Mouse (Mus musculus): Measurements from ENCODE around the gene Stk11. TPM values are rescaled to one million over a fixed set of nuclear protein-coding genes. Genes with fewer than 3 reads are reported as not detected.

Gene Stk11
- 3.0 TPM for polyA plus RNA-seq (2014; fragmentation: Illumina TruSeq; extraction: RNeasy Lipid Tissue Mini Kit (QIAGEN cat#74804); ENCODE audit: low replicate concordance)

DNA sequence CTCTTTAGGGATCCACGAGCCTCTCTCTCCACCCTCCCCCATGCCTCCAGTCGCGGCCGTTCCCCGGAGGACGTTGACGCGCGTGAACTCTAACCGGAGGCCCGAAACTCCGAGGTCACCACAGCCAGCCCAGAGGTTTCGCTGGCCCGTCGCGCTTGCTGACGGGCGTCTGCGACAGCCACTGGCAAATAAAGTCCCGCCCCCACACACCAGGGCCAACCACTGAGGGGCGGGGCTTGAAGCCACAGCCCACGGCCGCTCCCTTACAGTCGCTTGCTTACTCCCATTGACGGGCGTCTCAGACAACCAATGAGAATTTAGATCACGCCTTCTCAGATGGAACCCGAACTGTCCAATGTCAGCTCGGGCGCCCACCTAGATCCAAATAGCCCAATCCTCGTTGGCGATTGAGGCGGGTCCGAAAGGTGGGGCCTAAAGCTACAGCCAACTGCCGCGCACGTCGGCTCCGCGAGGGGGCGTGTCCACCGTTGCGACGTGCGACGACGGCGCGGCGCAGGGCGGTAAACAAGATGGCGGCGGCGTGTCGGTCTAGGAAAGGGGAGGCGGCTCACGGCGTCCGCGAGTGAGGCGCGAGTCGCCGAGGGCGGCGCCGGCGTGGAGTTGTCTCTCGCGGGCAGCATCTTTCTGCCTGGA lies at the start of gene Stk11:
Gene Stk11 (plus strand): TSS at position 514 of the 654 bp plus-strand sequence.

DNA sequence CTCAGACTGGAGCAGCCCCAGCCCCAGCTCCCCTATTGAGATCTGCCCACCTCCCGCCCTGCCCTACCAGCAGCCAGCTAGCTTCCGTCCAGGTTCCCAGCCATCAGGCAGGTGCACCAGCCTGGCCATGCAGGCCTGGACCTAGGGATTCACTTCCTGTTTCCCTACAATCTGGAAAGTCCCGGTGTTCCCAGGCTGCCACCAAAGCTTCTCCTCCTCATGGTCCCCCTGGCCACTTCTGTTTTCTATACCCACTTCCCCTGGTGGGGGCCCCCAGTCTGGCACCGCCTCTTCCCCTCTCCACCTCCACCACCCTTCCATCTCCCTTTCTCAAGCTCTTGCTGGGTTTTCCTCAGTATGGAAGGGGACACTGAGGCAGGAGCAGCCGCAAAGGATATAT lies 10.1 kb upstream of the Stk11 start, which contains the start of gene Sbno2:
Gene Sbno2 (minus strand): TSS at position 112 of the 400 bp plus-strand sequence.

DNA sequence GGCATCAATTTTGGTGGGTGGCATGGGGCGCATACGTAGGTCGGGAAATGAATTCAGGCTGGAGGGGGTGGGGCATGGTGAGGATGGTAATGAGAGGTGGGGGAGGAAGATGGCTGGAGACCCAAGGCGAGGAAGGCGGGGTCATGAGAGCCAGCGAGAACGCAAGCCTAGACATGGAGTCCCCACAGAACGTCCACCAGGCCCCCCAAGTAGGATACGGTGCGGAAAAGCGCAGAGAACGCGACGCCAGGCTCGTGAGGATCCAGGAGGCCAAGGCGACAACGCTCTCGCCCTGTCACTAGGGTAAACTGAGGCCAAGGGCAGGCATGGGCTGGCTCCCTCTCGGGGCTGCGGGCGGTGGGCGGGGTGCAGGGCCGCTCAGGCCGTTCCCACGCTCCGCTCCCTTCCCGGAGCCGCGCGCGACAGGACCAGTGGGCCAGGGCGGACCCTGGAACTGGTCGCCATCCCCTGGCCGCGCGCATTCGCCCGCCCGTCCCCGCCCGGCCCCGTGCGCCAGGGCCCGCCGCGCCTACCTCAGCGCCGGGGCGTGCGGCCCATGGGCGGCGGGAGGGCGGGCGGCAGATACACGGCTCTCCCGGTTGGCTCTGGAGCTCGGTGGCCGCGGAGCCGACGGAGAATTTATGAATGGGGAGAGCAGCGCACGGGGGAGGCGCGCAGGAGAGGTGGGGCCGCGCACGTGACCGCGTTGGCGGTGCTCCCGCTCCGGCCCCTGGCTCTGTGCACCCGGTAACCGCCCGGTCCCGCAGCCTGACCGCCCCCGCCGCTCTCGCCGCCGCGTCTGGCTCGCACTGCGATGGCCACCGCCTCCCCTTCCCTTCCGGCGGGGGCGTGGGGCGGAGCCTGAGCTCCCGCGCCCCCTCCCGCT lies 23.2 kb downstream of the Stk11 start, which contains the start of gene Atp5d:
Gene Atp5d (plus strand): TSS at position 80 of the 886 bp plus-strand sequence.

DNA sequence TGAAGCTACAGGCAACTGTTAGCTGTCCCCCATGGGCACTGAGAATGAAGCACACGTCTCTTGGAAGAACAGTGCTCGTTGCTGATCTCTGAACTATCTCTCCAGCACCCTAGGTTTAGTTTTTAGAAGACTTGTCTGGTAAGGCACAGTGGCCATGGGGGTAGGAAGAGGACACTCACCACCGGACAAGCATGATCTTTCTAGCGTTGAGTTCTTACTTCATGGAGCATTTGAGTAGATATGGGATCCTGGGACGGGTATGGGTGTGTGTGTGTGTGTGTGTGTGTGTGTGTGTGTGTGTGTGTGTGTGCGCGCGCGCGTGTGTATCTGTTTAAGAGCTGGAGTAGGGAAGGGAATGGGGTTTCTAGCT lies 25.0 kb downstream of the Stk11 start, which contains the start of gene Cbarp:
Gene Cbarp (minus strand): TSS at position 170 of the 370 bp plus-strand sequence.

DNA sequence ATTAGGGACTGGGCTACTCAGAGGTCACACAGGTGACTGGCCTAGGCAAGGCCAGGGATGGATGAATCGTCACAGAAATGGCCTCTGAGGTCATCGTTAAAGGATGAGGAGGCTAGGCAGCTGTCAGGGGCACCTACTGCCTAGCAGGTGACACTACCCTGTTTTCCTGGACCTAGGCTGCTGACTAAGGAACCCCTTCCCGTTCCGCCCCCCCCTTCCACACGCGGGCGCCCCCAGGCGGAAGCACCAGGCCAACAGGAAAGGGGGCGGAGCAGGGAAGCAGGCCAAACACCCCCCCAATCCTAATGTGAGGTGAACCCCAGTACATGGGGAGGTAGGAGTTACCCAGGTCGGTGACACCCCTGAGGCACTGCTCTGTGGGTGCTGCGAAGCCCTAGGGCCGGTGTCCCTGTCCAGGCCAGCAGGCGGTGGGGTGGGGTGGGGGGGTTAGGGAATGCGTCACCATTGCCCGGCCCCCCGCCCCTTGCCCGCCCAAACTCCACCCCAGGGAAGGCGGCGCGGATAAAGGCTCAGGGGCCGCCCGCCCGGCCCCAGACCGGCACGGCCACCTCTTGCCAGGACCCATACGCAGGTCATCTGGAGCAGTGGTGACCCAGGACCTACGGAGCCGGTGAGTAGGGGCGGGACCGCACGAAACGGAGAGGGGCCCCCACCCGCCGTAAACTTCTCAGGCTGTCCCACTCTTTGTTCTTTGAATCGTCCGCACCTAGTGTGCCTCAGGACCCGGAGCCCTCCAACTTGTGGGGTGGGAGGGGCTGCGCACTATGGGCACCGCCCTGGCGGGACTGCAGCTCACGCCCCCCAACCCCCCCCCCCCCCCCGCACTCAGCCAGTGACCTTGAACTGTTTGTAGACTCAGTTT lies 32.4 kb downstream of the Stk11 start, which contains the start of gene Midn:
Gene Midn (plus strand): TSS at position 554 of the 883 bp plus-strand sequence.

DNA sequence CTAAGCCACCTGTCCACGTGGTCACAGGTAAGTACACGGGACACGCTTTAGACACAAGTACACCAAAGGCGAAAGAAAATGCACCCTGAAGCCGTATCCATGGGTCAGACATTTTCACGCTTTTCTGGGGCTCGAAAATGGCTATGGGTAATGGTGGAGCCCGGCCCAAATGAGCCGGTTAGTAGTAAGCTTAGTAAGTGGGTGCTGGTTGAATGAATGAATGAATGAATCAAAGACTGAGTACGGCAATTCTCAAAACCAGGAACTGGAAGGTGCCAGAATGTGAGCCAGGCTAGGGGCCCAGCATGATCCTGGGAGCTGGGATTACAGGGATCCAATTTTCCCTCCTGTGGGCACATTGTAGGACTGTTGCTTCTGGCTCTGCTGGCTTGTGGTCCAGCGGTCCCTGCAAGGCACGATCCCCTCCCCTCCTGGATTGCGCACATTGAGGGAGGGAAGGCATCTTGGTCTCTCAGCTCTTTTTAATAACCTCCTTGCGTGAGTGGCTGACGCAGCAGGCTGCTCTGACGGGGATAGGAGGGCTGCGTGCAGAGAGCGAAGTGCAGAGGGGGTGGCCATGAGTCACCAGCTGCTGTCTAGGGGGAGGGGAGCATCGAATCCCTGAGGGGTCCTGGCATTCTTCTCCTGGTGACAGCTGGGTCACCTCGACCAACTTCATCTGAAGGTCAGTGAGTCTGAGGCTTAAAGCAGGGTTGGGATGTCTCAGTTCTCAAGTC lies 50.0 kb downstream of the Stk11 start, which contains the start of gene Cirbp:
Gene Cirbp (plus strand): TSS at position 594 of the 737 bp plus-strand sequence.

DNA sequence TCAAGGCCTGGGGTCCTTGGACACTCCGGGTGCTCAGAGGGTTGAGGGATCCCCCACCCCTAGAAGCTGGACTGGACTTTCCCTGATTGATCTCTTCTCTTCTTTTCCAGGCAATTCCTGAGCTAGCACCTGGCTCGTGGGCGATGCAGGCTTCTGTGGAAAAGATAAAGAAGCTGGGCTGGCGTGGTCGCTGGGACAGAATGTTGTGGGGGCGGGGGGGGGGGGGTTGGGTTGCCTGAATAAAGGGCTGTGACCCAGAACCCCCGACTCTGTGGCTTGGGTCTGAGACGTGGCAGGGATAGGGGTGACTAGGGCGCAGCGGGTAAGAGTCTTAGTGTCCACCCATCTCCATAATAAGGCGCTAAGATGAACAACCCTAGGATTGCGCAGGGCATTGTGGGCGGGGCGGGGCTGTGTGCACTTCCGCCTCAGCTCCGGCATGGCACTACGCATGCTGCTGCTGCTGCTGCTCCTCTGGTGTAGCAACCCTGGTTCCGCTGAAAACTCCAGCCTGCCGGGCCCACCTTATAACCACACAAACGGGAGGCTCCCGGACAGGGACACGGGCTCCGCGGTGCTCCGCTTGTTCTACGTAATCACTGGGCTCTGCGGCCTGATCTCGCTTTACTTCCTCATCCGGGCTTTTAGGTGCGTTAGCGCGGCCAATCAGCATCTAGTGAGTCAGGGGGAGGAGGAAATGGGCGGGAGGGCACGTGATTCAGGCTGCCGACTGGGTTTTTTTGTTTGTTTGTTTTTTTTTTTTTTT lies 57.1 kb downstream of the Stk11 start, which contains the start of gene 1600002K03Rik:
Gene 1600002K03Rik (plus strand): TSS at position 418 of the 766 bp plus-strand sequence.

DNA sequence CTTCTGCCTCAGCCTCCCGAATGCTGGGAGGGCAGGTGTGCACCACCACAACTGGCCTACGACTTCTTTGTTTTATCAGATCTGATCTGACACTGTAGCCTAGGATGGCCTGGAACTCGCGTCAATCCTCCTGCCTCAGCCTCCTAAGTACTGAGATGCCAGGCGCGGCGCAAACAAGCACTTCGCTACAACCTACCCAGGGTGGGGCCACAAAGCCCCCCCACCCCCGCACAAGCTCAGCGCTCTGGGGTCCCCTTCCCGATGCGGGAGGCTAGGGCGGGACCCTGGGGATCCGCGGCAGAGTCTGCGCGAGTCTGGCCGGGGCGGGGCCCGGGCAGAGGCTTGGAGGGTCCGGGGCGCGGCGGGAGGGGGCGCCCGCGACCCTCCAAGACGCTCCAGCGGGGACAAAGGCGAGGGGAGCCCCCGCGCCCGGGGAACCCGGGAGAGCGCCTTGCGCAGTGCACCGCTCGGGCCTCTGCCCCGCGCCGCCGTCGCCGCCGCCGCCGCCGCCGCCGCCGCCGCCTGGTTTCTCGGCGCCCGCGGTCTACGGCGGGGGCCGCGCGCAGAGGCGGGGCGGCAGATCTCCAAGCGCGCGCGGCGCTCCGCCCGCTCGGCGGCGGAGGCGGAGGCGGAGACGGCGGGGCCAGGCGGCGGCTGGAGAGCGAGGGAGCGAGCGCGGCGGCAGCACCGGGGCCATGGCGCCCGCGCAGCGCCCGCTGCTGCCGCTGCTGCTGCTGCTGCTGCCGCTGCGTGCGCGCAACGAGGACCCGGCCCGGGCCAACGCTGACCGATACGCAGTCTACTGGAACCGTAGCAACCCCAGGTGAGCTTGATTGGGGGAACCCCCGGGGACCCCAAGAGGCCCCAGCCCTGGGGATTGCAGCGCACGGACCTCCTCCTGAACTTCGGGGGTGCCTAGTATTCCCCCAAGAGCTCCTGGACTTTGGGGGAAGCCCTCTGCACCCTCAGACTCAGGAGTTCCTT lies 63.8 kb downstream of the Stk11 start, which contains the start of gene Efna2:
Gene Efna2 (plus strand): TSS at position 415 of the 984 bp plus-strand sequence.

Other genes starting within 250 kb of the Stk11 start
- not detected for gene Prtn3, start 241.3 kb upstream of the Stk11 start, polyA plus RNA-seq (2014; fragmentation: Illumina TruSeq; extraction: RNeasy Lipid Tissue Mini Kit (QIAGEN cat#74804); ENCODE audit: low replicate concordance)
- not detected for gene Plppr3, start 241.2 kb upstream of the Stk11 start, polyA plus RNA-seq (2014; fragmentation: Illumina TruSeq; extraction: RNeasy Lipid Tissue Mini Kit (QIAGEN cat#74804); ENCODE audit: low replicate concordance)
- gene Elane, start 229.6 kb upstream of the Stk11 start, polyA plus RNA-seq (2014; fragmentation: Illumina TruSeq; extraction: RNeasy Lipid Tissue Mini Kit (QIAGEN cat#74804); ENCODE audit: low replicate concordance): not detected
- 0.67 TPM for gene Cfd, start 224.9 kb upstream of the Stk11 start, polyA plus RNA-seq (2014; fragmentation: Illumina TruSeq; extraction: RNeasy Lipid Tissue Mini Kit (QIAGEN cat#74804); ENCODE audit: low replicate concordance)
- 0.11 TPM for gene Med16, start 206.9 kb upstream of the Stk11 start, polyA plus RNA-seq (2014; fragmentation: Illumina TruSeq; extraction: RNeasy Lipid Tissue Mini Kit (QIAGEN cat#74804); ENCODE audit: low replicate concordance)
- gene Gm26602, start 204.9 kb upstream of the Stk11 start, polyA plus RNA-seq (2014; fragmentation: Illumina TruSeq; extraction: RNeasy Lipid Tissue Mini Kit (QIAGEN cat#74804); ENCODE audit: low replicate concordance): not detected
- not detected for gene Kiss1r, start 198.8 kb upstream of the Stk11 start, polyA plus RNA-seq (2014; fragmentation: Illumina TruSeq; extraction: RNeasy Lipid Tissue Mini Kit (QIAGEN cat#74804); ENCODE audit: low replicate concordance)
- 1.5 TPM for gene R3hdm4, start 194.6 kb upstream of the Stk11 start, polyA plus RNA-seq (2014; fragmentation: Illumina TruSeq; extraction: RNeasy Lipid Tissue Mini Kit (QIAGEN cat#74804); ENCODE audit: low replicate concordance)
- gene Arid3a, start 188.8 kb upstream of the Stk11 start, polyA plus RNA-seq (2014; fragmentation: Illumina TruSeq; extraction: RNeasy Lipid Tissue Mini Kit (QIAGEN cat#74804); ENCODE audit: low replicate concordance): 2.3 TPM
- gene Wdr18, start 155.7 kb upstream of the Stk11 start, polyA plus RNA-seq (2014; fragmentation: Illumina TruSeq; extraction: RNeasy Lipid Tissue Mini Kit (QIAGEN cat#74804); ENCODE audit: low replicate concordance): 1.0 TPM
- not detected for gene Grin3b, start 145.1 kb upstream of the Stk11 start, polyA plus RNA-seq (2014; fragmentation: Illumina TruSeq; extraction: RNeasy Lipid Tissue Mini Kit (QIAGEN cat#74804); ENCODE audit: low replicate concordance)
- gene Tmem259, start 131.5 kb upstream of the Stk11 start, polyA plus RNA-seq (2014; fragmentation: Illumina TruSeq; extraction: RNeasy Lipid Tissue Mini Kit (QIAGEN cat#74804); ENCODE audit: low replicate concordance): 0.45 TPM
- gene Cnn2, start 127.2 kb upstream of the Stk11 start, polyA plus RNA-seq (2014; fragmentation: Illumina TruSeq; extraction: RNeasy Lipid Tissue Mini Kit (QIAGEN cat#74804); ENCODE audit: low replicate concordance): 1.9 TPM
- gene Abca7, start 119.3 kb upstream of the Stk11 start, polyA plus RNA-seq (2014; fragmentation: Illumina TruSeq; extraction: RNeasy Lipid Tissue Mini Kit (QIAGEN cat#74804); ENCODE audit: low replicate concordance): 0.11 TPM
- 0.19 TPM for gene Arhgap45, start 99.2 kb upstream of the Stk11 start, polyA plus RNA-seq (2014; fragmentation: Illumina TruSeq; extraction: RNeasy Lipid Tissue Mini Kit (QIAGEN cat#74804); ENCODE audit: low replicate concordance)
- gene Polr2e, start 76.0 kb upstream of the Stk11 start, polyA plus RNA-seq (2014; fragmentation: Illumina TruSeq; extraction: RNeasy Lipid Tissue Mini Kit (QIAGEN cat#74804); ENCODE audit: low replicate concordance): not detected
- 27.2 TPM for gene Gpx4, start 68.6 kb upstream of the Stk11 start, polyA plus RNA-seq (2014; fragmentation: Illumina TruSeq; extraction: RNeasy Lipid Tissue Mini Kit (QIAGEN cat#74804); ENCODE audit: low replicate concordance)
- 0.52 TPM for gene Sbno2, start 10.2 kb upstream of the Stk11 start, polyA plus RNA-seq (2014; fragmentation: Illumina TruSeq; extraction: RNeasy Lipid Tissue Mini Kit (QIAGEN cat#74804); ENCODE audit: low replicate concordance)
- gene Atp5d, start 22.8 kb downstream of the Stk11 start, polyA plus RNA-seq (2014; fragmentation: Illumina TruSeq; extraction: RNeasy Lipid Tissue Mini Kit (QIAGEN cat#74804); ENCODE audit: low replicate concordance): 1.8 TPM
- gene Cbarp, start 25.0 kb downstream of the Stk11 start, polyA plus RNA-seq (2014; fragmentation: Illumina TruSeq; extraction: RNeasy Lipid Tissue Mini Kit (QIAGEN cat#74804); ENCODE audit: low replicate concordance): not detected
- 7.7 TPM for gene Midn, start 32.5 kb downstream of the Stk11 start, polyA plus RNA-seq (2014; fragmentation: Illumina TruSeq; extraction: RNeasy Lipid Tissue Mini Kit (QIAGEN cat#74804); ENCODE audit: low replicate concordance)
- 12.5 TPM for gene Cirbp, start 50.2 kb downstream of the Stk11 start, polyA plus RNA-seq (2014; fragmentation: Illumina TruSeq; extraction: RNeasy Lipid Tissue Mini Kit (QIAGEN cat#74804); ENCODE audit: low replicate concordance)
- gene 1600002K03Rik, start 57.1 kb downstream of the Stk11 start, polyA plus RNA-seq (2014; fragmentation: Illumina TruSeq; extraction: RNeasy Lipid Tissue Mini Kit (QIAGEN cat#74804); ENCODE audit: low replicate concordance): not detected
- 0.37 TPM for gene Efna2, start 63.7 kb downstream of the Stk11 start, polyA plus RNA-seq (2014; fragmentation: Illumina TruSeq; extraction: RNeasy Lipid Tissue Mini Kit (QIAGEN cat#74804); ENCODE audit: low replicate concordance)
- 3.4 TPM for gene Mum1, start 110.6 kb downstream of the Stk11 start, polyA plus RNA-seq (2014; fragmentation: Illumina TruSeq; extraction: RNeasy Lipid Tissue Mini Kit (QIAGEN cat#74804); ENCODE audit: low replicate concordance)
- 3.5 TPM for gene Ndufs7, start 133.3 kb downstream of the Stk11 start, polyA plus RNA-seq (2014; fragmentation: Illumina TruSeq; extraction: RNeasy Lipid Tissue Mini Kit (QIAGEN cat#74804); ENCODE audit: low replicate concordance)
- gene Gamt, start 145.2 kb downstream of the Stk11 start, polyA plus RNA-seq (2014; fragmentation: Illumina TruSeq; extraction: RNeasy Lipid Tissue Mini Kit (QIAGEN cat#74804); ENCODE audit: low replicate concordance): not detected
- gene Dazap1, start 145.7 kb downstream of the Stk11 start, polyA plus RNA-seq (2014; fragmentation: Illumina TruSeq; extraction: RNeasy Lipid Tissue Mini Kit (QIAGEN cat#74804); ENCODE audit: low replicate concordance): 26.5 TPM
- 1.6 TPM for gene Rps15, start 176.7 kb downstream of the Stk11 start, polyA plus RNA-seq (2014; fragmentation: Illumina TruSeq; extraction: RNeasy Lipid Tissue Mini Kit (QIAGEN cat#74804); ENCODE audit: low replicate concordance)
- gene Apc2, start 180.2 kb downstream of the Stk11 start, polyA plus RNA-seq (2014; fragmentation: Illumina TruSeq; extraction: RNeasy Lipid Tissue Mini Kit (QIAGEN cat#74804); ENCODE audit: low replicate concordance): not detected
- gene 2310011J03Rik, start 204.7 kb downstream of the Stk11 start, polyA plus RNA-seq (2014; fragmentation: Illumina TruSeq; extraction: RNeasy Lipid Tissue Mini Kit (QIAGEN cat#74804); ENCODE audit: low replicate concordance): 0.52 TPM
- not detected for gene Pcsk4, start 213.7 kb downstream of the Stk11 start, polyA plus RNA-seq (2014; fragmentation: Illumina TruSeq; extraction: RNeasy Lipid Tissue Mini Kit (QIAGEN cat#74804); ENCODE audit: low replicate concordance)
- gene Reep6, start 214.2 kb downstream of the Stk11 start, polyA plus RNA-seq (2014; fragmentation: Illumina TruSeq; extraction: RNeasy Lipid Tissue Mini Kit (QIAGEN cat#74804); ENCODE audit: low replicate concordance): 5.9 TPM
- gene Adamtsl5, start 232.6 kb downstream of the Stk11 start, polyA plus RNA-seq (2014; fragmentation: Illumina TruSeq; extraction: RNeasy Lipid Tissue Mini Kit (QIAGEN cat#74804); ENCODE audit: low replicate concordance): 5.3 TPM
- gene Plk5, start 240.7 kb downstream of the Stk11 start, polyA plus RNA-seq (2014; fragmentation: Illumina TruSeq; extraction: RNeasy Lipid Tissue Mini Kit (QIAGEN cat#74804); ENCODE audit: low replicate concordance): not detected

Data from small intestine, adult 10 weeks (tissue).